In genomic region chr7:101971721-101972120, GRCm38 (mm10) we compare ENCODE assay signal across 8 mouse cellular contexts. TPM values are rescaled to one million over a fixed set of nuclear protein-coding genes. Genes with fewer than 3 reads are reported as not detected.
DNase-seq lines count a peak whose midpoint lies in the region; ATAC-seq and TF ChIP-seq lines count a peak whose summit lies in the region.

No protein-coding gene starts in this region.

- peaks cover 29% of the 10 kb centered on the region for H3K4me1 ChIP-seq in heart, embryonic 11.5 days (ENCODE audit: control insufficient read depth, insufficient read depth, low read length)
- peaks cover 2 to 56% of the 10 kb centered on the region in 2 experiments; a peak in 2 of 4 replicates for H3K4me1 ChIP-seq in CH12.LX (ENCODE audit: control insufficient read depth in 1 of 2, insufficient read depth in 2 of 2)
- peaks cover 60% of the 10 kb centered on the region for H3K4me1 ChIP-seq in forebrain, embryonic 15.5 days
- H3K4me1 ChIP-seq in liver, postnatal 0 days (ENCODE audit: insufficient read depth), result peaks cover 27% of the 10 kb centered on the region

- TF ChIP-seq RAD21 in CH12.LX (IDR thresholded peaks at IDR 0.05; ENCODE audit: low read depth, low read length), result no peak

- H3K27me3 ChIP-seq in heart, embryonic 11.5 days (ENCODE audit: control insufficient read depth, insufficient read depth, low read length), result no peaks in the 10 kb centered on the region
- no peaks in the 10 kb centered on the region for H3K27me3 ChIP-seq in CH12.LX (replicated peaks)
- H3K27me3 ChIP-seq in forebrain, embryonic 15.5 days, result no peaks in the 10 kb centered on the region
- H3K27me3 ChIP-seq in liver, postnatal 0 days (ENCODE audit: insufficient read depth, low read length), result no peaks in the 10 kb centered on the region

- DNase-seq in heart, adult 8-10 months (ENCODE audit: low spot score), result no peak
- DNase-seq in CH12.LX (ENCODE audit: extremely low read depth), result no peak
- DNase-seq in liver, postnatal 0 days, result no peak
- DNase-seq in urinary bladder, postnatal 4 days (ENCODE audit: low spot score in 2 of 2), result no peak
- no peak for DNase-seq in adrenal gland, adult 2 months
- no peak for DNase-seq in left cerebral cortex, postnatal 36 days (ENCODE audit: low spot score in 2 of 2)

- H3K9me3 ChIP-seq in heart, embryonic 11.5 days (replicated peaks; ENCODE audit: control insufficient read depth, low read length), result no peaks in the 10 kb centered on the region
- no peaks in the 10 kb centered on the region for H3K9me3 ChIP-seq in CH12.LX (replicated peaks; ENCODE audit: low read length)
- no peaks in the 10 kb centered on the region for H3K9me3 ChIP-seq in forebrain, embryonic 15.5 days
- H3K9me3 ChIP-seq in liver, postnatal 0 days (ENCODE audit: low read length), result no peaks in the 10 kb centered on the region

- TF ChIP-seq POLR2A in CH12.LX (IDR thresholded peaks at IDR 0.05; ENCODE audit: low read depth, low read length), result no peak

- TF ChIP-seq EP300 in CH12.LX (IDR thresholded peaks at IDR 0.05; ENCODE audit: low read length), result no peak
- no peak for TF ChIP-seq EP300 in liver, postnatal 0 days (IDR thresholded peaks at IDR 0.05; ENCODE audit: low read depth)

- TF ChIP-seq CTCF in CH12.LX (conservative IDR thresholded peaks at IDR 0.05 in 1 of 2, IDR thresholded peaks at IDR 0.05 in 1 of 2; ENCODE audit: low read depth in 2 of 2, low read length in 2 of 2), result no peak
- TF ChIP-seq CTCF in liver, postnatal 0 days (IDR thresholded peaks at IDR 0.05; ENCODE audit: low read depth), result no peak

- no peaks in the 10 kb centered on the region for H3K36me3 ChIP-seq in heart, embryonic 11.5 days (ENCODE audit: control insufficient read depth, insufficient read depth, low read length)
- peaks cover 0 to 26% of the 10 kb centered on the region in 2 experiments for H3K36me3 ChIP-seq in CH12.LX (replicated peaks in 1 of 2; ENCODE audit: control insufficient read depth in 1 of 2, insufficient read depth in 1 of 2, low read length in 1 of 2)
- H3K36me3 ChIP-seq in forebrain, embryonic 15.5 days, result no peaks in the 10 kb centered on the region
- H3K36me3 ChIP-seq in liver, postnatal 0 days (replicated peaks; ENCODE audit: insufficient read depth, low read length), result no peaks in the 10 kb centered on the region

- dilution Hi-C loops in CH12.LX (cut with MboI; ENCODE audit: extremely low pct_ligation_motif_present, extremely low pct_unique_long_range_greater_than_20kb, low sequenced_read_pairs), result no loop called here

- H3K79me2 ChIP-seq in CH12.LX (replicated peaks; ENCODE audit: control insufficient read depth, extremely low read depth, insufficient read depth, poor library complexity, severe bottlenecking), result peaks cover 39% of the 10 kb centered on the region

- intact Hi-C loops in left cerebral cortex, postnatal 36 days (cut with DNase I), result no loop called here

- H3K27ac ChIP-seq in heart, embryonic 11.5 days (ENCODE audit: low read depth, low read length), result peak overlapping the region; percentile 99
- H3K27ac ChIP-seq in CH12.LX (ENCODE audit: insufficient read depth, low read depth), result no peak overlapping the region
- peak overlapping the region; percentile 100 for H3K27ac ChIP-seq in forebrain, embryonic 15.5 days (replicated peaks)
- peak overlapping the region; percentile 99 for H3K27ac ChIP-seq in liver, postnatal 0 days (ENCODE audit: low read depth)

- WGBS in heart, embryonic 11.5 days (ENCODE audit: insufficient replicate concordance), result 55% methylated on average over 2 of the region's 2 CpGs
- 28% methylated on average over 2 of the region's 2 CpGs for WGBS in forebrain, embryonic 15.5 days
- 46% methylated on average over 2 of the region's 2 CpGs for WGBS in liver, postnatal 0 days (ENCODE audit: insufficient replicate concordance)

- no peak for ATAC-seq in heart, embryonic 11.5 days (replicated peaks; ENCODE audit: insufficient number of reproducible peaks, low FRiP score, low TSS enrichment)
- no peak for ATAC-seq in forebrain, embryonic 15.5 days (replicated peaks)
- no peak for ATAC-seq in liver, postnatal 0 days

- H3K4me3 ChIP-seq in heart, embryonic 11.5 days (ENCODE audit: low read depth, low read length), result peak overlapping the region; percentile 74
- peak overlapping the region in 2 of 3 experiments; percentile 69 to 75 for H3K4me3 ChIP-seq in CH12.LX (replicated peaks in 1 of 3; ENCODE audit: low read depth in 2 of 3, low read length in 2 of 3, poor library complexity in 1 of 3)
- peak overlapping the region; percentile 90 for H3K4me3 ChIP-seq in forebrain, embryonic 15.5 days
- H3K4me3 ChIP-seq in liver, postnatal 0 days (ENCODE audit: low read depth, low read length), result peak overlapping the region; percentile 83

- in situ Hi-C loops in CH12.LX (cut with MboI; ENCODE audit: low pct_ligation_motif_present, low pct_unique_long_range_greater_than_20kb, low sequenced_read_pairs), result no loop called here

- peak overlapping the region; percentile 93 for H3K9ac ChIP-seq in heart, embryonic 11.5 days (ENCODE audit: low read depth, low read length)
- H3K9ac ChIP-seq in CH12.LX (ENCODE audit: insufficient read depth, low read depth), result peak overlapping the region; percentile 88
- peak overlapping the region; percentile 98 for H3K9ac ChIP-seq in forebrain, embryonic 15.5 days (replicated peaks)
- H3K9ac ChIP-seq in liver, postnatal 0 days (replicated peaks), result peak overlapping the region; percentile 84

- H3K4me2 ChIP-seq in heart, embryonic 11.5 days, result peak overlapping the region; percentile 93
- H3K4me2 ChIP-seq in CH12.LX (ENCODE audit: insufficient read depth, low read depth, poor library complexity, severe bottlenecking), result peak overlapping the region; percentile 48
- H3K4me2 ChIP-seq in forebrain, embryonic 15.5 days (replicated peaks), result peak overlapping the region; percentile 72
- peak overlapping the region; percentile 99 for H3K4me2 ChIP-seq in liver, postnatal 0 days (ENCODE audit: low read depth, low read length)

TF ChIP-seq in CH12.LX, 34 proteins besides CTCF, POLR2A, EP300 and RAD21 (continues in another document):
- TF ChIP-seq BHLHE40 (IDR thresholded peaks at IDR 0.05; ENCODE audit: low read depth, low read length) (no peak), CHD1 (IDR thresholded peaks at IDR 0.05; ENCODE audit: low read depth, low read length) (no peak), IRF4 (IDR thresholded peaks at IDR 0.05; ENCODE audit: low read depth, low read length) (no peak), ZNF384 (IDR thresholded peaks at IDR 0.05; ENCODE audit: low read depth, low read length) (no peak), SMC3 (IDR thresholded peaks at IDR 0.05; ENCODE audit: low read depth, low read length) (no peak), MEF2A (IDR thresholded peaks at IDR 0.05; ENCODE audit: borderline replicate concordance, low read depth, low read length) (no peak), NRF1 (IDR thresholded peaks at IDR 0.05; ENCODE audit: low read depth, low read length) (no peak), ZKSCAN1 (IDR thresholded peaks at IDR 0.05; ENCODE audit: borderline replicate concordance, low read depth, low read length) (no peak), CHD2 (IDR thresholded peaks at IDR 0.05; ENCODE audit: low read length) (no peak), UBTF (IDR thresholded peaks at IDR 0.05; ENCODE audit: low read depth, low read length) (no peak), JUND (conservative IDR thresholded peaks at IDR 0.05; ENCODE audit: low read depth, low read length) (no peak), MAZ (IDR thresholded peaks at IDR 0.05; ENCODE audit: low read depth, low read length) (no peak), GABPA (IDR thresholded peaks at IDR 0.05; ENCODE audit: insufficient replicate concordance, low read depth, low read length) (no peak), E2F4 (IDR thresholded peaks at IDR 0.05; ENCODE audit: insufficient replicate concordance, low read depth, low read length) (no peak), TCF12 (IDR thresholded peaks at IDR 0.05; ENCODE audit: low read depth, low read length) (no peak)

RNA-seq across cellular contexts. Expression of gene Numa1, which starts 37.8 kb away (rescaled TPM):
- 58.0 and 64.1 TPM in 2 replicates for polyA plus RNA-seq in heart, embryonic 11.5 days (2014; fragmentation: Nextera tagmentation; extraction: Ambion mirVana)
- 100 to 1,000 TPM in 2 of 4 experiments, 10 to 100 TPM in 2; 90.6 to 103 (median 98.5) TPM for total RNA-seq in heart, adult 8-10 months (2022)
- 56.4 and 57.6 TPM in 2 replicates for total RNA-seq in CH12.LX (2012; rRNA removed)
- 38.0 and 38.2 TPM in 2 replicates for total RNA-seq in CH12.LX (2014; rRNA removed)
- 75.7 and 79.5 TPM in 2 replicates for polyA plus RNA-seq in CH12.LX (2012; ENCODE audit: insufficient read length, low read depth)
- polyA plus RNA-seq in forebrain, embryonic 15.5 days (2015; fragmentation: Nextera tagmentation; extraction: Ambion mirVana), result 63.3 and 65.1 TPM in 2 replicates
- polyA plus RNA-seq in liver, postnatal 0 days (2015; fragmentation: Nextera tagmentation; extraction: Ambion mirVana), result 14.1 and 17.2 TPM in 2 replicates
- 100 to 1,000 TPM; 167 to 176 TPM for total RNA-seq in adrenal gland, adult 2 months (2021)
- polyA plus RNA-seq in adrenal gland, adult 2 months (2012; rRNA removed), result 89.3 and 96.6 TPM in 2 replicates
- 100 to 1,000 TPM in 1 of 2 experiments, 10 to 100 TPM in 1; 79.2 to 102 TPM for total RNA-seq in left cerebral cortex, postnatal 36 days (2021)

RNA-seq across cellular contexts. Expression of gene Lrrc51, which starts 38.0 kb away (rescaled TPM):
- polyA plus RNA-seq in heart, embryonic 11.5 days (2014; fragmentation: Nextera tagmentation; extraction: Ambion mirVana), result 5.3 and 6.5 TPM in 2 replicates
- total RNA-seq in heart, adult 8-10 months (2022), result 1 to 10 TPM; 4.3 to 6.2 (median 5.4) TPM
- 3.9 and 5.6 TPM in 2 replicates for total RNA-seq in CH12.LX (2012; rRNA removed)
- 5.2 and 6.6 TPM in 2 replicates for total RNA-seq in CH12.LX (2014; rRNA removed)
- polyA plus RNA-seq in CH12.LX (2012; ENCODE audit: insufficient read length, low read depth), result 3.2 and 4.9 TPM in 2 replicates
- 9.5 and 12.7 TPM in 2 replicates for polyA plus RNA-seq in forebrain, embryonic 15.5 days (2015; fragmentation: Nextera tagmentation; extraction: Ambion mirVana)
- 2.5 and 3.1 TPM in 2 replicates for polyA plus RNA-seq in liver, postnatal 0 days (2015; fragmentation: Nextera tagmentation; extraction: Ambion mirVana)
- 10 to 100 TPM; 11.7 to 17.3 TPM for total RNA-seq in adrenal gland, adult 2 months (2021)
- 9.4 and 10.3 TPM in 2 replicates for polyA plus RNA-seq in adrenal gland, adult 2 months (2012; rRNA removed)
- total RNA-seq in left cerebral cortex, postnatal 36 days (2021), result 1 to 10 TPM; 5.2 to 5.3 TPM

RNA-seq across cellular contexts. Expression of gene Il18bp, which starts 46.8 kb away (rescaled TPM):
- 1.4 and 1.7 TPM in 2 replicates for polyA plus RNA-seq in heart, embryonic 11.5 days (2014; fragmentation: Nextera tagmentation; extraction: Ambion mirVana)
- total RNA-seq in heart, adult 8-10 months (2022), result 10 to 100 TPM in 2 of 4 experiments, 1 to 10 TPM in 2; 7.1 to 15.8 (median 9.8) TPM
- total RNA-seq in CH12.LX (2012; rRNA removed) (1.9 and 2.6 TPM in 2 replicates), CH12.LX (2014; rRNA removed) (1.7 and 1.9 TPM in 2 replicates)
- polyA plus RNA-seq in CH12.LX (2012; ENCODE audit: insufficient read length, low read depth), result 2.9 and 3.3 TPM in 2 replicates
- 3.4 and 4.4 TPM in 2 replicates for polyA plus RNA-seq in forebrain, embryonic 15.5 days (2015; fragmentation: Nextera tagmentation; extraction: Ambion mirVana)
- polyA plus RNA-seq in liver, postnatal 0 days (2015; fragmentation: Nextera tagmentation; extraction: Ambion mirVana), result 37.7 and 40.6 TPM in 2 replicates
- total RNA-seq in adrenal gland, adult 2 months (2021), result 10 to 100 TPM in 1 of 2 experiments, 1 to 10 TPM in 1; 6.1 to 22.2 TPM
- 15.5 and 18.2 TPM in 2 replicates for polyA plus RNA-seq in adrenal gland, adult 2 months (2012; rRNA removed)
- 10 to 100 TPM in 1 of 2 experiments, 1 to 10 TPM in 1; 3.7 to 10.6 TPM for total RNA-seq in left cerebral cortex, postnatal 36 days (2021)

Comparison
In these comparisons a context has a peak if more than half of its experiments do, and no peak if none do; other contexts are left out.
1. H3K4me2 ChIP-seq: peak in every context shown above with its lines; median percentile 99 in liver, postnatal 0 days; 93 in heart, embryonic 11.5 days; 72 in forebrain, embryonic 15.5 days; 48 in CH12.LX.